Mouse (Mus musculus) neural tube, embryonic 13.5 days (tissue): Measurements from ENCODE around the gene Itpr2. TPM values are rescaled to one million over a fixed set of nuclear protein-coding genes. Genes with fewer than 3 reads are reported as not detected.
A peak's percentile ranks its signal among the peaks of the same experiment; 100 is the strongest.

Experiments
- ATAC-seq: fragments of 200-750 bp; cut with Nextera tagmentation; 2 replicates; pipeline ENCODE4 v1.8.0; 2017; ENCODE audit warnings: low read depth, mild to moderate bottlenecking, moderate TSS enrichment, moderate library complexity
- H3K27ac ChIP-seq: fragments of 300-500 bp; sonication (generic); replicated peaks from 2 replicates; pipeline ENCODE4 v1.5.1; 2015; ENCODE audit warnings: moderate library complexity, mild to moderate bottlenecking, inconsistent platforms
- H3K27me3 ChIP-seq: fragments of 300-500 bp; sonication (generic); 2 replicates; pipeline ENCODE4 v1.6.1; 2015; ENCODE audit warnings: mild to moderate bottlenecking, inconsistent platforms
- H3K36me3 ChIP-seq: fragments of 300-500 bp; sonication (generic); 2 replicates; pipeline ENCODE4 v1.6.1; 2015; ENCODE audit warnings: mild to moderate bottlenecking, inconsistent platforms
- H3K4me1 ChIP-seq: fragments of 300-500 bp; sonication (generic); replicated peaks from 2 replicates; pipeline ENCODE4 v1.6.1; 2015; ENCODE audit warnings: inconsistent platforms
- H3K4me2 ChIP-seq: fragments of 300-500 bp; sonication (generic); 2 replicates; pipeline ENCODE4 v1.6.1; 2015; ENCODE audit warnings: inconsistent platforms, mild to moderate bottlenecking, moderate library complexity
- H3K4me3 ChIP-seq: fragments of 300-500 bp; sonication (generic); 2 replicates; pipeline ENCODE4 v1.5.1; 2015; ENCODE audit warnings: mild to moderate bottlenecking, inconsistent platforms
- H3K9ac ChIP-seq: fragments of 300-500 bp; sonication (generic); 2 replicates; pipeline ENCODE4 v1.6.1; 2015; ENCODE audit warnings: moderate library complexity, mild to moderate bottlenecking, inconsistent platforms
- H3K9me3 ChIP-seq: fragments of 300-500 bp; sonication (generic); 2 replicates; pipeline ENCODE4 v1.6.1; 2016; ENCODE audit warnings: inconsistent platforms
- WGBS: fragments of 180-500 bp; shearing (Covaris S2); methylation state at CpG from one replicate; pipeline ENCODE4 v1.1.7; 2015; 5-methylcytosine and 5-hydroxymethylcytosine counted together
- polyA plus RNA-seq: library from polyadenylated mRNA; unstranded; fragments of >200 nt; fragmentation: Nextera tagmentation; extraction: Ambion mirVana; gene quantifications from 2 replicates; pipeline ENCODE4 v1.2.1, GENCODE M21; 2015

Gene Itpr2
- polyA plus RNA-seq, 1 experiment from 2014 or later, result 5.5 TPM

DNA sequence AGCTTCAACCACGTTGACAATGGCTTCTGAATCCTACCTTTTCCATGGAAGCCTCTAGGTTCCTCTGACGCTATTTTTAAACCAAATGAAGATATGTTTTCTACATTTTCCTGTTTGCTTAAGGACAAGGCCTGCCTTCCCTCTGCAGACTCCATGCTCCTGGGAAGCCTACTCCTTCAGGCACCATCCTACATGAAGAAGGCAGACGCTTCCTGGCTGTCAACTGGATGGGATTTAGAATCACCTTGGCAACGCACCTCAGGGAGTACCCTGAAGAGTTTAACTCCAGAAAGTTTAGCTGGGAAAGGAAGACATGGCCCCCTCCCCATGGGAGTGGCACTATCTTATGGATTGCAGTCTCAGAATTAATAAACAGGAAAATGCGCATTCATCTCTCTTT is 259.0 kb downstream of the Itpr2 start:
- WGBS, result 78% methylated on average over 5 of the region's 5 CpGs

DNA sequence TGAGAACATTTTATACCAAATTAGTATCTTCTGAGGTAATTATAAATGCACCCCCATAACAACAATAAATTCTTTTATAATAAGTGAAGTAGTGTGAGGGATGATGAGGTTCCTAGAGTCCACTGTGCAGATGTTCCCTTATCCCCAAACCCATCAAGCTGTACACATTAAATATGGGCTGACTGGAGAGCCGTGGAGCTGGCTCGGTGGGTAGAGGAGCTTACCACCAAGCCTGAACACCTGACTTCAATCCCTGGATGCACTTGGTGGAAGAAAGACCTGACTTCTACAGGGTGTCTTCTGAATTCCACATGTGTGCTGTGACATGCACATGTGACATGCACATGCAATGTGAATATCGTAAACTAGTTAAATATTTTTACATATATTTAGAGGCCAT is 260.7 kb downstream of the Itpr2 start:
- Histone ChIP-seq H3K4me1 (no peaks in the 10 kb centered on the region), H3K4me3 (no peak overlapping the region), H3K9ac (no peak overlapping the region), H3K4me2 (no peak overlapping the region), H3K27me3 (no peaks in the 10 kb centered on the region), H3K36me3 (no peaks in the 10 kb centered on the region), H3K27ac (no peak overlapping the region), H3K9me3 (peaks cover 10% of the 10 kb centered on the region; the same call in 1 of the 2 replicates)
- WGBS, result 84% methylated on average over 3 of the region's 3 CpGs
- no peak for ATAC-seq

More for the DNA sequence above, 259.0 kb downstream of the Itpr2 start:
- Histone ChIP-seq H3K4me3 (no peak overlapping the region), H3K4me2 (no peak overlapping the region), H3K9me3 (peaks cover 6% of the 10 kb centered on the region; the same call in 1 of the 2 replicates), H3K9ac (no peak overlapping the region), H3K27ac (no peak overlapping the region), H3K4me1 (no peaks in the 10 kb centered on the region), H3K27me3 (no peaks in the 10 kb centered on the region), H3K36me3 (no peaks in the 10 kb centered on the region)
- ATAC-seq, result no peak

GRCm38 (mm10) chr6:146235165-146235564 is 266.9 kb downstream of the Itpr2 start:
- H3K27me3 ChIP-seq, result no peaks in the 10 kb centered on the region
- ATAC-seq, result peak; percentile 62; the same call in 1 of the 2 replicates
- peak overlapping the region; percentile 74 for H3K27ac ChIP-seq
- peaks cover 24% of the 10 kb centered on the region for H3K4me1 ChIP-seq
- peaks cover 4% of the 10 kb centered on the region; the same call in 1 of the 2 replicates for H3K9me3 ChIP-seq
- H3K9ac ChIP-seq, result no peak overlapping the region
- H3K4me2 ChIP-seq, result no peak overlapping the region
- 25% methylated on average over 3 of the region's 3 CpGs for WGBS
- H3K36me3 ChIP-seq, result no peaks in the 10 kb centered on the region
- H3K4me3 ChIP-seq, result no peak overlapping the region

- WGBS, result 55% methylated on average over 1 of the region's 1 CpGs
Measured at GRCm38 (mm10) chr6:146234417-146234816, 267.6 kb downstream of the Itpr2 start.

GRCm38 (mm10) chr6:146230903-146231302 is 271.1 kb downstream of the Itpr2 start:
- Histone ChIP-seq H3K4me3 (no peak overlapping the region), H3K4me1 (peaks cover 23% of the 10 kb centered on the region), H3K27me3 (no peaks in the 10 kb centered on the region), H3K27ac (no peak overlapping the region), H3K9me3 (no peaks in the 10 kb centered on the region), H3K36me3 (no peaks in the 10 kb centered on the region), H3K4me2 (no peak overlapping the region), H3K9ac (no peak overlapping the region)
- no peak for ATAC-seq
- 93% methylated on average over 6 of the region's 6 CpGs for WGBS

More at GRCm38 (mm10) chr6:146234417-146234816, 267.6 kb downstream of the Itpr2 start:
- no peak overlapping the region for H3K4me2 ChIP-seq
- ATAC-seq, result peak; percentile 77
- peaks cover 25% of the 10 kb centered on the region for H3K4me1 ChIP-seq
- no peak overlapping the region for H3K9ac ChIP-seq
- H3K36me3 ChIP-seq, result no peaks in the 10 kb centered on the region
- H3K4me3 ChIP-seq, result no peak overlapping the region
- H3K27me3 ChIP-seq, result no peaks in the 10 kb centered on the region
- peak overlapping the region; percentile 74; the same call in 1 of the 2 replicates for H3K27ac ChIP-seq
- peaks cover 4% of the 10 kb centered on the region; the same call in 1 of the 2 replicates for H3K9me3 ChIP-seq

DNA sequence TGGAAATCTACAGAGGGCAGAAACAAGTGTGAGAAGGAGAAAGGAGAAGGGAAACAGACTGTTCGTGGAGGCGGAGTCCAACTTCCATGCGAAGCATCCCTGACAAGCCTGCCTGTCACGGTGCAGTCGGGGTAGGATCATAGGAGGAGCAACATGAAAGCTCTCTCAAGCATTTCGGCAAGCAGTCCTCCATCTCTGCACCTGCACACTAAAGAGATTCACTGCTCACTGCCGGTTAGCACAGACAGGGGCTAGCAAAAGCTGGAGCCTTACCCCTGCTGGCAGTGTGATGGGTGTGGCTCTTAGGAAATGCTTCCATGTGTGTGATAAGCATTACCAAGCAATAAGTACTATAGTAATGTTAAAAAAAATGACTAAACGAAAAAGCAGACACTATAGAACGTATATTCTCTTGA is 271.6 kb downstream of the Itpr2 start:
- no peaks in the 10 kb centered on the region for H3K9me3 ChIP-seq
- no peak overlapping the region for H3K27ac ChIP-seq
- no peak overlapping the region for H3K4me2 ChIP-seq
- no peak overlapping the region for H3K4me3 ChIP-seq
- no peaks in the 10 kb centered on the region for H3K27me3 ChIP-seq
- no peak overlapping the region for H3K9ac ChIP-seq
- ATAC-seq, result no peak
- H3K36me3 ChIP-seq, result no peaks in the 10 kb centered on the region
- WGBS, result 68% methylated on average over 9 of the region's 9 CpGs
- H3K4me1 ChIP-seq, result peaks cover 18% of the 10 kb centered on the region

- no peaks in the 10 kb centered on the region for H3K27me3 ChIP-seq
- no peaks in the 10 kb centered on the region for H3K9me3 ChIP-seq
- no peak overlapping the region for H3K27ac ChIP-seq
- H3K4me3 ChIP-seq, result no peak overlapping the region
- peaks cover 14% of the 10 kb centered on the region for H3K4me1 ChIP-seq
- 91% methylated on average over 2 of the region's 2 CpGs for WGBS
- no peak overlapping the region for H3K9ac ChIP-seq
- H3K4me2 ChIP-seq, result no peak overlapping the region
- ATAC-seq, result no peak
- H3K36me3 ChIP-seq, result no peaks in the 10 kb centered on the region
Measured at GRCm38 (mm10) chr6:146229967-146230366, 272.1 kb downstream of the Itpr2 start.

DNA sequence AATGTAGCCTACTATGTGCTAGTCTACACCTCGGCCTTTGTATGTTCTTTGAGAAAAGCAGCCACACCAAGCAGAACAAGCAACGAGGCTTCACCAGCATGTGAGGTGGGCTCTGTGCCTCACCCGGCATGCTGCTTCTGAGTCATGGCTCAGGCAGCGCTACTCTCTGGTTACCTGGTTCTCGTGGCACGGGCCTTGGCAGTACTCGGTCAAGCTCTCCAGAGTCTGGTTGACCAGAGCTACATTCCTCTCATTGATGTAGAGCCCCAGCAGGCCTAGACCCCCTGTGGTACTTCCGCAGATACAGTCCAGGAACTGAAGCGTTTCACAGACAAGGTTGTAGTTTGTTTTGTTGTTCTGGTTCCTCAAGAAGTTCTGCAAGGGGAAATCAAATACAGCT is 272.5 kb downstream of the Itpr2 start:
- H3K27me3 ChIP-seq, result no peaks in the 10 kb centered on the region
- ATAC-seq, result no peak
- no peaks in the 10 kb centered on the region for H3K36me3 ChIP-seq
- H3K9me3 ChIP-seq, result no peaks in the 10 kb centered on the region
- 81% methylated on average over 9 of the region's 9 CpGs for WGBS
- no peak overlapping the region for H3K9ac ChIP-seq
- H3K4me2 ChIP-seq, result no peak overlapping the region
- no peak overlapping the region for H3K4me3 ChIP-seq
- H3K27ac ChIP-seq, result no peak overlapping the region
- H3K4me1 ChIP-seq, result peaks cover 11% of the 10 kb centered on the region; the same call in 1 of the 2 replicates

DNA sequence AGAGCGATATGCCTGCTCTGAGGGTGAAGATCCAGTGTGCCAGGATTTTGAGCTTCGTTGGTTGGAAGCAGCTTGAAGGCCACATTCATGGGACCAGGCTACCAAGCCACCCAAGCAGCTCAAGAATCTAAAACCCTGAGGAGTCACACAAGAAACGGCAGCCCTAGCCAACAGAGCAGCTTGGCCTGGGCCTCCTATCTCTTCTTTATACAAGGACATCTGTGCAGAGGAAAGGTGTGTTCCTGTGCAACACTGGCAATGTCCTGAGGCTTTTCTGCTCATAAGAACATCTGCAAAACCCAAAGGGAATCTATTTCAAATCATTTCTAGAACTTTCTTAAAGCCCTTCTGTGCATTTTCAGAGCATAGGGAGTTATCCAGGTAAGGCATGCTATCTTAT is 274.0 kb downstream of the Itpr2 start:
- no peaks in the 10 kb centered on the region for H3K27me3 ChIP-seq
- no peak overlapping the region for H3K9ac ChIP-seq
- no peak overlapping the region for H3K27ac ChIP-seq
- H3K4me2 ChIP-seq, result no peak overlapping the region
- 88% methylated on average over 3 of the region's 3 CpGs for WGBS
- peaks cover 4% of the 10 kb centered on the region; the same call in 1 of the 2 replicates for H3K4me1 ChIP-seq
- no peak for ATAC-seq
- H3K9me3 ChIP-seq, result no peaks in the 10 kb centered on the region
- H3K4me3 ChIP-seq, result no peak overlapping the region
- H3K36me3 ChIP-seq, result no peaks in the 10 kb centered on the region

DNA sequence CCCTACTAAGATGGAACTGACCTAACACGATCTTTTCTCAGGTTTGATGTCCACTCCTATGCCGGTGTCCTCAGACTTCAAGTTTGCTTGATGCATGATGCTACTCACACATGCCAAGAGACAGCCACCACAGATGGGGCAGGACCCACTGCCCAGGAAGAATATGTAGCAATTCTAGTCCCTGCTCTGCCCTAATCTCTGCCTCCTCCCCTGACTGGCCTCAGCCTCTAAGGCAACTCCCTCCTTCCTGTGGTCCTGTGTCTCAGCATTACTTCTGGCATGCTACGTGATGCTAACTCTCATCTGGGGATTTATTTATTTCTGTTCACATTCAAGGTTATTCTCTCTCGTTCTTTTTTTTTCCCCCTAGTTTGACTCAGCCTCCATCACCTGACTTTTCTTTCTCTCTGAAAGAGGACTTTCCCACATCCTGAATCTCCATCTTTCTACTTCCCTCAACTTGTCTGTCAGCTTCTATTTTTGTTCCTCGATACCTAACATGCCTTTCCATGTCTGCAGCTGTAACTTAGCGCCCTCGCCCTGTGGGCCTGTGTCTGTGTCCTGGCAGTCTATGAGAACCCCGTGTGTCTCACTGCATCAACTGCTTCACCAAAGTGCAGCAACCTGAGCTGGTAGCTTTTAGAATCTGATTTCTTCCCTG is 279.5 kb downstream of the Itpr2 start:
- Histone ChIP-seq H3K9me3 (no peaks in the 10 kb centered on the region), H3K9ac (no peak overlapping the region), H3K4me3 (no peak overlapping the region), H3K36me3 (no peaks in the 10 kb centered on the region), H3K27me3 (no peaks in the 10 kb centered on the region), H3K4me2 (no peak overlapping the region), H3K27ac (no peak overlapping the region), H3K4me1 (no peaks in the 10 kb centered on the region)
- 78% methylated on average over 8 of the region's 8 CpGs for WGBS
- ATAC-seq, result no peak

DNA sequence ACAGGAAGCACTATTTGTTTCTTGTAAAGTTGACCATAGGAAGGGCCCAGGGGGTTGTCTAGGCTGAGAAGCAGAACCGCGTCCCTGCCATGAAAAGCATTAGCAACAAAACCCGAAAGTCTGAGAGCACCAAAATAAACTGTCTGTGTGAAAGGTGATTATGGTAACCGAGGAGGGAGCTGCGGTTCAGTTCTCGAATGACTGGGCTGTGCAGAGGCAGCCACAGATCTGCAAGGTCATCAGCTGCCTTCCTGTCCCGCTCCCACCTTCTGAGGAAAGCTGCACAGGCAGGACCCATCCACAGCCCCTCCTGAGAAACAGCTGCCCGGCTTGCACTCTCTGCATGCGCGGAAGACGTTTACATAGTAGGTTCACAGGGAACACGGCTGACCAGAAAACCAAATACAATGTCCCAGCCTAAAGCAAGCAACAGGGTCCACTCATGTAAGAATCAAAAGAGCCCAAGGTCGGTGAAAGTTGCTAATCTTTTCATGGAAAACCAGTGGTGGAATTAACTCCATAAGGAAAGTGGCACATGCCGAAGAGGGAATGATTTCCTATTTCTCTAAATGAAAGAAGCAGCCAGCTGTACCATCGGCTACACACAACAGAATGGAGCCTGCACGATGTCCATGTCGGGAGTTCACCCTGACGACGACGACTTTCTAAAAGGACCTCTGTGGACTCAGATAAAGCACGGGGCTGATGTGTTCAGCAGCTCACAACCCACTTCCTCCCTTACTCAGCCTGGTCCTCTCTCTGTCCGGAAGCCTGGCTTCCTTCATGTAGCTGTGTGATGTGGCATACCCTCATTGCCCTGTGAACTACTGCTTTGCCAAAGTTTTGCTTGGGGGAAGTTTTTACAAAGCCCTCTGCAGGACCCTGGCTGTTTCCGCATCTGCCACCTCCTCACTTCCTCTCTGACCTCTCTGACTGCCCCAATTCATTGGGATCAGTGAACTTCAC is 280.4 kb downstream of the Itpr2 start:
- H3K4me1 ChIP-seq, result no peaks in the 10 kb centered on the region
- no peaks in the 10 kb centered on the region for H3K36me3 ChIP-seq
- H3K4me2 ChIP-seq, result no peak overlapping the region
- H3K4me3 ChIP-seq, result no peak overlapping the region
- H3K9ac ChIP-seq, result no peak overlapping the region
- peak overlapping the region; percentile 9; the same call in 1 of the 2 replicates for H3K27ac ChIP-seq
- ATAC-seq, result no peak
- 62% methylated on average over 23 of the region's 23 CpGs for WGBS
- no peaks in the 10 kb centered on the region for H3K9me3 ChIP-seq
- H3K27me3 ChIP-seq, result no peaks in the 10 kb centered on the region

DNA sequence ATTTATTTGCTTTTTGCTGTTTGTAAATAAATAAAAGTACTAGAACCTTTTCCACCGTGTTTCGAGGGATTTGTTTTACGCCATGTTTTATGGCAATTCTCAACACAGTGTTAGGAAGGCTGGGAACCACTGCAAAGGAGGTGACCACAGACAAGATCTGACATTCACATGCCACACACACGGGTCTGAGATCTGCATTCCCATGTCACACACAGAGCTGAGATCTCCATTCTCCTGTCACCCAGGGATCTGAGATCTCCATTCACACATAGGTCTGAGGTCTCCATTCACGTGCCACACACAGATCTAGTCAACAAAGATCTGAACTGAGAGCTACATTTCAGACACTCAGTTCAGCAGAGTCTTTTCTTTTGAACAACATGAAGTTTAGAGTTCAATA is 282.0 kb downstream of the Itpr2 start:
- H3K27ac ChIP-seq, result no peak overlapping the region
- no peak overlapping the region for H3K9ac ChIP-seq
- H3K4me2 ChIP-seq, result no peak overlapping the region
- 78% methylated on average over 5 of the region's 5 CpGs for WGBS
- H3K9me3 ChIP-seq, result no peaks in the 10 kb centered on the region
- no peak overlapping the region for H3K4me3 ChIP-seq
- no peak for ATAC-seq
- peaks cover 9% of the 10 kb centered on the region; the same call in 1 of the 2 replicates for H3K4me1 ChIP-seq
- H3K36me3 ChIP-seq, result no peaks in the 10 kb centered on the region
- H3K27me3 ChIP-seq, result no peaks in the 10 kb centered on the region
